Mouse (Mus musculus) left cerebral cortex, postnatal 10 days (tissue): ENCODE measurements around the gene Cd4. TPM values are rescaled to one million over a fixed set of nuclear protein-coding genes. Genes with fewer than 3 reads are reported as not detected.
"Not testable (repeated sequence)": the region's sequence is repeated elsewhere in the genome, so short reads cannot be mapped to it uniquely, and the experiment has no call there.

Source experiments
- DNase-seq, 2 experiments: peaks; one replicate each; pipeline ENCODE4 v3.0.0; 2021 to 2022; ENCODE audit warnings: low spot score in 2 of 2, mixed read lengths in 1 of 2; ENCODE audit errors: extremely low spot score in 1 of 2
- intact Hi-C: fragments of 180-260 bp; cut with DNase I; formaldehyde crosslinking; loops from one replicate; pipeline ENCODE4 v1.15.1; 2025
- total RNA-seq, 2 experiments: library from RNA; stranded (reverse); gene quantifications; 2 replicates each; pipeline ENCODE4 v1.2.3; 2021

The Cd4 gene
- total RNA-seq, 2 experiments from 2014 or later, result 1.2 to 3.7 TPM

DNA sequence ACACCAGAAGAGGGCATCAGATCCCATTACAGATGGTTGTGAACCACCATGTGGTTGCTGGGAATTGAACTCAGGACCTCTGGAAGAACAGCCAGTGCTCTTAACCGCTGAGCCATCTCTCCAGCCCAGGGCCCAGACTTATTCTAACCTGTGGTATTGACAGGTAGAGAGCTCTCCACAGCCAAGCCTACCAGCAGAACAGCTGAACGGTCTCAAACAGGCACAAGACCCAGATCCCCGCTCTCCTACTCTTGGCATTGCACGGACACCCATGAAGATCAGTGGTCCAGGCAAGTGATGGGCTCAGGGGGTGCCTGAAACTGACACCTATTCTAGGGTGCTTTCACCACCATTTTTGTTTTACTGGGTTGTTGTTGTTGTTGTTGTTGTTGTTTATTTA lies 56.8 kb downstream of the Cd4 start:
- DNase-seq, result not testable (repeated sequence)

DNA sequence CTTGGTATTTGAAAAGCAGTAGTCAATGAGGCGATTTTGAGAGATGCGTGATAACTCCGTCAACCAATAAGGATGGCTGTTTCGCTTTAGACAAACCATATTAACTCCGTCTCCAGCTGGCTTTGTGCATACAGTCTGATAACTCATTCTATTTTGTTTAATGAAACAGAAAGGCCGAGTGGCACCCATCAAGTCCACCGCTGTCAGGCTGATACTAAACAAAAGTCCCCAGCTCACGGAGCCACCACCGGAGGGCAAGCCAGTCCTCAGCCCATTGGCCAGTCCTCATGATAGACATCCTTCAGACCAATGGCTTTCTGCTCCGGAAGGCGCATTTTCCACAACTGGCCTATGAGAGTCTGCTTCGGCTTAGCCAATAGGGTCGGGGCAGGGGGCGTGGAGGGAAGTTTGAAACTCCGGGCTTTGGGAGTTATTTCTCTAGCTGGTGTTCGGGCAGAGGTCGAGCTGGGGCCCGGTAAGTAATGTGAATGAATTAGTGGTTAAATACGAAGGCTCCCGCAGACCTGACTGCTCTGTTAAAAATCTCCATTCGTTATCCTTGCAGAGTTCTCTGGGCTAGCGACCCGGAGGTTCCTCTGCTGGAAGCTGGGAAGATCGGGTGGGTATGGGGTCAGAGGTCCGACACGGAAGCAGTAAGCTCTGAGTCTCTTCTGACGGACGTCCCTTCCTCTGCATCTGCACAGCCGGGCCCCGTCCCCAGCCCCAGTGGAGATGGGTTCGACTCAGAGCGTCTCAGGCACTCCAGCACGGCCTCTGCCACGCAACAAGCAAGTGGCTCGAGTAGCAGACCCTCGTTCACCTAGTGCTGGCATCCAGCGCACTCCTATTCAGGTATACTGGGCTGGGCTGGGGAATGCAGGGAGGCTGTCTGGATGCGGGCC lies 58.0 kb downstream of the Cd4 start:
- intact Hi-C loops, result no loop called here
- peak; percentile 93 to 96 for DNase-seq

More for the DNA sequence above, 56.8 kb downstream of the Cd4 start:
- intact Hi-C loops, result not testable (repeated sequence)

DNA sequence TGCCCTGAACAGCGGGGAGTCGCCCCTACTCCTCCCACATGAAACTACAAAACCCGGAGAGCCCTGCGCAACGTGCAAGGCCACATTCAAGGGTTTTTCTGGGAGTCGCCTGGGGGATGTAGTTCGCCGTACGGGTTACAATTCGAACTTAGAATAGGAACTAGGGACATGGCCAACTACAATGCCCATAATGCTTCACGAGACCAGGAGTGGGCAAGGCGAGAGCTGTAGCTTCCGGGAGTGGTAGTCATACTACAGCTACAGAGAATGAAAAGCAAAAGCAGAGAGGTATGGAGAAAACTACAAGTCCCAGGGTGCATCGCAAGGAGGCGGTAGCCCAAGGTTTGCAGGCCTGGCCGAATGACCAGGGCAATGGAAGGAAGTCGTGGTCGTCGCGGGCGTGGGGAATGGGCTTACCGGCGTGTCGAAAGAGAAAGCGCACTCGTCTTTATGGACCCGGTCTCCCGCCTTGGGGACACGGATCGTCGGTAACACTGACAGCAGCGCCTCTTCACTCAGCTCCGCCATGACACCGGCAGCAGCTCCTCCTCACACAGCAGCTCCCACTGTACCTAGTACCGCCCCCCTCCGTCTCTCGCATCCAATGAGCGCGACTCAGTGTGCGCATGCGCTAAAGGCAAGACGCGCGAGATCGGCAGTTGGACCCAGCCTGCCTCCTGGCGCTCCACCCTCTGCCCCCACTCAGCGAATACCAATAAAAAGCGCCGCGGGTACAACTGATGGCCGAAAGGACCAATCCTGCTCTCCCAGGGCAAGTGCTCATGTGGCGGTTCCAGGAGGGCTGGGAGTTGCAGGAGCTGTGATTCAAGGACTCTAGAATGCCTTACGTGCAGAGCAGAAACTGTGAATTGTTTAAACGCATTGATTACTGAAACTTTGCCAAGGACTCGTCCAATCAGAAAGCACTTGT lies 58.9 kb downstream of the Cd4 start, which contains the start of the genes Usp5 and Cdca3:
Gene Usp5 (minus strand): TSS at position 617 of the 931 bp plus-strand sequence.
Gene Cdca3 (plus strand): TSS at position 680 of the 931 bp plus-strand sequence.
- peak; percentile 99 for DNase-seq
- intact Hi-C loops, result no loop called here

DNA sequence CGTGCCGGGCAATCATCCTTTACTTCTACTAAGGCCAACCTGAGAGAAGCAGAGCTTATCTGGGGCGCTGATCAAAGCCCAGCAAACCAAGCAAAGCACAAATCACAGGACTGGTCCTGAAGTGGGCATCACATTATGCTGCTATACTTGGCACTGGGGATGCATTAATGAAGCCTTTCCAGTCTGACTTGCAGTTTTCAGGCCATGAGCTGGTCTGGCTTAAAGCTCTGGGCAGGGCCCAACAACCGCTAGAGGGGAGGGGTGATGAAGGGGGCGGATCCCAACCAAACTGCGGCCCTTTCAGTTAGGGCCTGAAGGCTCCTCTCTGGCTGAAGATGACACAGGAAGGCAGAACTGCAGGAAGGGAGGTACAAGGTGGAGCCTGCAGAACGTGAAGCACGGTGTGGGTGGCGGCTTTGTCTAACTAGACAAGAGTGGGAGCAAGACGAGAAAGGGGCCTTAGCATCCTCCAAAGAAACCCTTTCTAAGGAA lies 59.9 kb downstream of the Cd4 start:
- intact Hi-C loops, result no loop called here
- peak in 1 of 2 experiments; percentile 39 for DNase-seq

DNA sequence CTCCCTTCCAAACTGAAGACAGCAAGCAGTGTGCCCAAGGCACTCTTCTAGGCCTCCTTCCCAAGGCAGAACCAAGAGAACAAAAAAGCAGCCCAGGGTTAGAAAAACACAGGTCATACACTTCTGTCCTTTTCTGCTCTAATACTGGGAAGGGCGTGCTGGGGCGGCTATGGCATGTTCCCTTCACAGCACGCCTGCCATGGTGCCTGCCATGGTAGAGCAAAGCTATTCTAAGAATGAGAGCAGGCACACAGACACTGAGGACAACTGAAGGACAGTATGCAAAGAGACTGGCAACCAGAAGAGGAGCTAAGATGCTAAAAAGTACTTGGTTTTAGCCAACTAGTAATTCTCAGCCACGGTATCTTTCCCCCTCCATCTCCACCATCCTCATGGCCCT lies 66.0 kb downstream of the Cd4 start:
- DNase-seq, result peak in 1 of 2 experiments; percentile 3
- intact Hi-C loops, result no loop called here

DNA sequence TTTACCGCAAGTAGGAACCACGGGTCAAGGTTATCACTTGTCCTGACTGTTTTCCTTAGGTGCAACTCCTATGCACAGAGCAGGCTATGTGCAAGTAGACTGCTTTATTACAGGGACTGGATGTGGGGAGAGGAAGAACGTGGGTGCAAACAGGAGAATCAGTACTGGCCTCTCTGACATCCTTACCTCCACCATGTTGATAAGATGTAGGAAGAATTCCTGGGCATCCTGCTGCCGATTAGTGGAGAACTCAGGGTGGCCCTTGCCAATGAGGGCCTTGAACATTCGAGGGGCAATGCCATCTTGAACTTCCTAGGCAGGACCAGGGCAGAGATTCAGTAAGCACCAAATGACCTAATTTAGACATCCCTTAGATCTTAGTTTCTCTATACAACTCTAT lies 67.1 kb downstream of the Cd4 start:
- peak in 1 of 2 experiments; percentile 1 for DNase-seq
- intact Hi-C loops, result no loop called here

DNA sequence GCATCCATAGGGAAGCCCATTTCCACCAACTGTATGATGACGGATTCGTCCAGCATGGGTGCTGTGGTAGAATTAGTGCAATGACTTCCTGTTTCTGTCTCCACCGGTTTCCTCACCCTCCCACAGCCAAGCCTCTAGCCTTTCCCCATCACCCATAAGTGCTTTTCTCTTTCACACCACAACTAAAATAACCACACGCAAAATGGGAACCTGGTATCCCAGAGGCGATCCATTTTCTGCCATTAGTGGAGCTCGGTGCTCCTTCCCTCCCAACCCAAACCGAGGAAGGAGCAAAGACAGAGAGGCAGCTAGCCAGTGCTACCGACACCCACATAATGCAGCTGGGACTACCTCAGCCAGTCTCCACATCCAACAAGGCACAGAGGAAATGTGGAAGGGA lies 70.0 kb downstream of the Cd4 start:
- DNase-seq, result no peak
- intact Hi-C loops, result no loop called here

DNA sequence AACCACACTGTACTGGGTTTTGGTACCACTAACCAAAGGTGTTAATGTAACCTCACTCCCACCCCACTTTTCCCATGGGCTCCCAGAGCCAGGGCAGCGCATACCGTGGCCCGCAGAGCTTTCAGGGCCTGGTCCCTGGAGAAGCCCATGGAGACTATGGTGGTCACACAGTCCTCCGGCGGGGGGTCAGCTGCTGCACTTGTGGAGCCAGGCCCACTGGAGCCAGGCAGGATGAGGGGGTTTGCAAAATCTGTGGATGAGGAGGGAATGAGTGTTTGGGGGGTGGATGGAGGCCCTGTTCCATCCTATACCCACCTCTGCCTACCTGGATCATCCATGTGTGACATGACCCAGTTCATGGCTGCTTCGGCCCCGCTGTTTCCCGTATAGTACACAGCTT lies 70.5 kb downstream of the Cd4 start:
- intact Hi-C loops, result no loop called here
- peak in 1 of 2 experiments; percentile 18 for DNase-seq

DNA sequence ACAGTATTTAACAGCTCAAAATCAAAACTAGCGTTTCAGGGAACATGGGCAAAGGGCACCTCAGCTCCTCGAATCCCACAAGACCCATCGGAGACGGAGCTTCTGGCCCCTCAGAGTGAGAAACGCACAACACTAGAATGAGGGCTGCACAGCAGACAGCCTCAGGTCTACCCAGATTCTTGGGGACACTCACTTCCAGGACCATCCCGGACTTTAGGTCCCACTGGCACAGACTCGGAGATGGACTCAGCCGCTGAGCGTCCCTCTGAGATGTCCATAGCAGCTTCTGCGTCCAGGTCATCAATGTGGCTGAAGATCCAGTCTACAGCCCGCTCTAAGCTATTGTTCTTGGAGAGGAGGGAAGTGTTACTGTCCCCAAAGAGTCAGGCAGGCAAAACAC lies 70.9 kb downstream of the Cd4 start:
- DNase-seq, result peak in 1 of 2 experiments; percentile 13
- intact Hi-C loops, result no loop called here

DNA sequence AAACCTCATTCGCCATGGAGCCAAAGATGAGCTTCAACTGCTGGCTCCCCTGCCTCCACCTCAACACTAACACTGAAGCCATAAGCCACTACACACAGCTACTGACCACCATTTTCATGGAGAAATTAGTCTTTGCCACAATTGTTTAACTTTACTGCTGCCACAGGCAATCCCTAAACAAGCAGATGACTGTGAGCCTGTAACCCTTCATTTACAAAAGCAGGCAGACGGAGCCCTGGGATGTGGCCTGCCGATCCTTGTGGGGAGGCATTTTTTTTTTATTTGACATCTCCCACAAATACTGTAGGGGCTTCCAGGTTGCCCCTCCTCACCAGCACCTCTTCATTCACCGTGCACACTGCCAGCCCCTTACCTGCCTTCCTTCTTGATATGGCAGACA lies 71.4 kb downstream of the Cd4 start:
- DNase-seq, result peak in 1 of 2 experiments; percentile 7
- intact Hi-C loops, result no loop called here

DNA sequence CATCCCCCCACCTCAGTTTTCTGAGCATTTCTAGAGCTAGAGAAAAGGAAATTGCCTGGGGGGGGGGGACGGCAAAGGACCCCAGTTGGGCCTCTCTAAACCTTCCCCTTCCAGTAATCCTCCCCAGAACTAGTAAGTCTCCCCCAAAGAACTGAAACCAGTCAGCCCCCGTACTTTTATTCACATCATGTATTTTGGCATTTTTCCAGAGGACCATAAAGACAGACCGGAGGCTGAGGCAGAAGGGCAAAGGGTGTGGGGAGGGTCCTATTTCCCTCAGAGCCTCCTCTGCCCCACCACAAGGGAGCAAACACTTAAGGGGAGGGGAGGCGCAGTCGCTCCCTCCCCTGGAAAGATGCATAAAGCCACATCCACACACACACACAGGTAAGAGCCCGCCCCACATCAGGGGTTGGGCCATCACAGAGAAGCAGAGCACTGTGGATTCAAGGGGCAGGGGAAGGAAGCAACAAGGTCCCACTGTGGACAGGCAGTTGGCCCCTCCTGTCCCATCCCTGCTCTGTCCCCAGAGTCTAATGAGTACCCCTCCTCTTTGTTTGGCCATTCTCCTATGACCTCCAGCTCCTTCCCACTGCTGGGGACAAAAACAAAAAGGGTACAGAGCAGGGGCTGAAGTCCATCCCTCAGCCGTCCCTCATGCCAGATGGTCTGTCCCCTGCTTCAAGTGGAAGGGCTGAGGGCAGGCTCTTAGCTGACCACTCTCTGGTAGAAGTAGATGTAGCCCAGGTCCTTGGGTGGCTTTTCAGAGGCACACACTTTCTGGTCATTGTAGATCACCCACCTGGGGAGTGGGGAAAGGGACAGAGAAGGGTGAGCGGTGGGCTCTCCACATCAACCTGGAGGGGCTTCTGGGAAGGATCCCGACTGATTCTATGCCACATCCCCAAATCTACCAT lies 72.9 kb downstream of the Cd4 start:
- DNase-seq, result peak in 1 of 2 experiments; percentile 24
- intact Hi-C loops, result no loop called here

Other genes with a start within 250 kb of the Cd4 start
- gene Lpcat3, start 225.2 kb downstream of the Cd4 start, total RNA-seq, result 10 to 100 TPM; 29.7 to 36.4 TPM
- gene Emg1, start 176.0 kb downstream of the Cd4 start, total RNA-seq, result 10 to 100 TPM; 38.0 to 42.6 TPM
- gene Phb2, start 175.9 kb downstream of the Cd4 start, total RNA-seq, result 100 to 1,000 TPM; 151 to 160 TPM
- 1 to 10 TPM; 3.4 to 4.7 TPM for gene Ptpn6, start 149.5 kb downstream of the Cd4 start, total RNA-seq
- 100 to 1,000 TPM; 298 to 316 TPM for gene Grcc10, start 146.8 kb downstream of the Cd4 start, total RNA-seq
- not detected for gene Gm45234, start 132.2 kb downstream of the Cd4 start, total RNA-seq
- gene Atn1, start 131.7 kb downstream of the Cd4 start, total RNA-seq, result 100 to 1,000 TPM; 156 to 158 TPM
- 100 to 1,000 TPM; 466 to 486 TPM for gene Eno2, start 118.5 kb downstream of the Cd4 start, total RNA-seq
- gene Lrrc23, start 108.5 kb downstream of the Cd4 start, total RNA-seq, result under 1 TPM; 0.41 to 0.77 TPM
- gene Spsb2, start 79.6 kb downstream of the Cd4 start, total RNA-seq, result 1 to 10 TPM; 4.4 to 5.3 TPM
- 100 to 1,000 TPM; 512 to 527 TPM for gene Tpi1, start 73.9 kb downstream of the Cd4 start, total RNA-seq
- 100 to 1,000 TPM; 194 to 200 TPM for gene Usp5, start 58.7 kb downstream of the Cd4 start, total RNA-seq
- 1 to 10 TPM; 2.8 to 4.4 TPM for gene Cdca3, start 58.7 kb downstream of the Cd4 start, total RNA-seq
- gene Gnb3, start 47.9 kb downstream of the Cd4 start, total RNA-seq, result under 1 TPM; 0.19 to 0.28 TPM
- gene P3h3, start 30.5 kb downstream of the Cd4 start, total RNA-seq, result 10 to 100 TPM; 30.7 to 32.5 TPM
- gene Gpr162, start 24.2 kb downstream of the Cd4 start, total RNA-seq, result 100 to 1,000 TPM; 214 to 216 TPM
- gene Lag3, start 23.5 kb upstream of the Cd4 start, total RNA-seq, result 1 to 10 TPM; 1.4 to 1.5 TPM
- 1,000 to 10,000 TPM; 1,368 to 1,394 TPM for gene Ptms, start 31.9 kb upstream of the Cd4 start, total RNA-seq
- 100 to 1,000 TPM; 597 to 610 TPM for gene Mlf2, start 43.2 kb upstream of the Cd4 start, total RNA-seq
- 100 to 1,000 TPM; 115 to 116 TPM for gene Cops7a, start 77.3 kb upstream of the Cd4 start, total RNA-seq
- 100 to 1,000 TPM; 116 TPM for gene Pianp, start 108.5 kb upstream of the Cd4 start, total RNA-seq
- gene Zfp384, start 120.9 kb upstream of the Cd4 start, total RNA-seq, result 10 to 100 TPM; 41.0 to 41.2 TPM
- gene Ing4, start 151.5 kb upstream of the Cd4 start, total RNA-seq, result 10 to 100 TPM; 56.9 to 59.9 TPM
- 1 to 10 TPM; 8.0 to 8.7 TPM for gene Acrbp, start 161.5 kb upstream of the Cd4 start, total RNA-seq
- 1 to 10 TPM in 1 of 2 experiments, under 1 TPM in 1; 0.45 to 1.0 TPM for gene Lpar5, start 179.7 kb upstream of the Cd4 start, total RNA-seq
- gene Chd4, start 207.8 kb upstream of the Cd4 start, total RNA-seq, result 100 to 1,000 TPM; 147 to 157 TPM
- gene Nop2, start 243.7 kb upstream of the Cd4 start, total RNA-seq, result 10 to 100 TPM; 32.4 to 35.6 TPM